Mouse (Mus musculus) midbrain, embryonic 10.5 days (tissue): ENCODE results near the gene Shroom4. TPM values are rescaled to one million over a fixed set of nuclear protein-coding genes. Genes with fewer than 3 reads are reported as not detected.

Experiments used
- DNase-seq: peaks from one replicate; pipeline ENCODE4 v3.0.0-alpha.2; 2017; ENCODE audit warnings: low spot score
- H3K27ac ChIP-seq: fragments of 300-500 bp; sonication (generic); replicated peaks from 2 replicates; pipeline ENCODE4 v1.5.1; 2016; ENCODE audit warnings: mild to moderate bottlenecking
- H3K27me3 ChIP-seq: fragments of 300-500 bp; sonication (generic); 2 replicates; pipeline ENCODE4 v1.6.1; 2016; ENCODE audit warnings: low read depth, mild to moderate bottlenecking; ENCODE audit not compliant: poor library complexity, severe bottlenecking
- H3K36me3 ChIP-seq: fragments of 300-500 bp; sonication (generic); 2 replicates; pipeline ENCODE4 v1.6.1; 2016; ENCODE audit warnings: mild to moderate bottlenecking, moderate library complexity
- H3K4me1 ChIP-seq: fragments of 300-500 bp; sonication (generic); 2 replicates; pipeline ENCODE4 v1.6.1; 2016
- H3K4me3 ChIP-seq: fragments of 300-500 bp; sonication (generic); 2 replicates; pipeline ENCODE4 v1.5.1; 2016; ENCODE audit warnings: mild to moderate bottlenecking, moderate library complexity
- H3K9me3 ChIP-seq: fragments of 300-500 bp; sonication (generic); replicated peaks from 2 replicates; pipeline ENCODE4 v1.6.1; 2016; ENCODE audit warnings: mild to moderate bottlenecking
- WGBS: fragments of 180-500 bp; shearing (Covaris S2); methylation state at CpG from one replicate; pipeline ENCODE4 v1.1.7; 2016; 5-methylcytosine and 5-hydroxymethylcytosine counted together
- polyA plus RNA-seq: library from polyadenylated mRNA; unstranded; fragments of >200 nt; fragmentation: Nextera tagmentation; extraction: Ambion mirVana; gene quantifications from 2 replicates; pipeline ENCODE4 v1.2.1, GENCODE M21; 2016

Gene Shroom4
- polyA plus RNA-seq, 1 experiment from 2014 or later, result 3.6 TPM

GRCm38 (mm10) chrX:6518421-6518820 is 118.8 kb downstream of the Shroom4 start:
- 75% methylated on average over 2 of the region's 2 CpGs for WGBS
- Histone ChIP-seq H3K4me1 (no peaks in the 10 kb centered on the region), H3K27me3 (no peaks in the 10 kb centered on the region), H3K9me3 (no peaks in the 10 kb centered on the region), H3K27ac (no peak overlapping the region), H3K4me3 (no peak overlapping the region), H3K36me3 (no peaks in the 10 kb centered on the region)
- no peak for DNase-seq

GRCm38 (mm10) chrX:6522935-6523334 is 123.3 kb downstream of the Shroom4 start:
- Histone ChIP-seq H3K4me3 (no peak overlapping the region), H3K27me3 (no peaks in the 10 kb centered on the region), H3K9me3 (no peaks in the 10 kb centered on the region), H3K27ac (no peak overlapping the region), H3K4me1 (no peaks in the 10 kb centered on the region), H3K36me3 (no peaks in the 10 kb centered on the region)
- 76% methylated on average over 2 of the region's 2 CpGs for WGBS
- no peak for DNase-seq

- H3K36me3 ChIP-seq, result no peaks in the 10 kb centered on the region
- no peaks in the 10 kb centered on the region for H3K27me3 ChIP-seq
- no peak overlapping the region for H3K27ac ChIP-seq
- WGBS, result 77% methylated on average over 2 of the region's 2 CpGs
- H3K9me3 ChIP-seq, result no peaks in the 10 kb centered on the region
- no peak for DNase-seq
- no peaks in the 10 kb centered on the region for H3K4me1 ChIP-seq
- H3K4me3 ChIP-seq, result no peak overlapping the region
Measured at GRCm38 (mm10) chrX:6536636-6537035, 137.0 kb downstream of the Shroom4 start.

GRCm38 (mm10) chrX:6537689-6538088 is 138.0 kb downstream of the Shroom4 start:
- no peak overlapping the region for H3K4me3 ChIP-seq
- no peak for DNase-seq

GRCm38 (mm10) chrX:6565066-6565465 is 165.4 kb downstream of the Shroom4 start:
- 92% methylated on average over 1 of the region's 1 CpGs for WGBS
- Histone ChIP-seq H3K9me3 (no peaks in the 10 kb centered on the region), H3K27me3 (no peaks in the 10 kb centered on the region), H3K4me3 (no peak overlapping the region), H3K36me3 (no peaks in the 10 kb centered on the region), H3K4me1 (no peaks in the 10 kb centered on the region), H3K27ac (no peak overlapping the region)
- no peak for DNase-seq

More at GRCm38 (mm10) chrX:6537689-6538088, 138.0 kb downstream of the Shroom4 start:
- 85% methylated on average over 2 of the region's 2 CpGs for WGBS
- H3K4me1 ChIP-seq, result no peaks in the 10 kb centered on the region
- H3K27me3 ChIP-seq, result no peaks in the 10 kb centered on the region
- H3K9me3 ChIP-seq, result no peaks in the 10 kb centered on the region
- no peaks in the 10 kb centered on the region for H3K36me3 ChIP-seq
- H3K27ac ChIP-seq, result no peak overlapping the region

GRCm38 (mm10) chrX:6574511-6574910 is 174.9 kb downstream of the Shroom4 start:
- DNase-seq, result no peak
- no peaks in the 10 kb centered on the region for H3K4me1 ChIP-seq
- H3K27ac ChIP-seq, result no peak overlapping the region
- H3K36me3 ChIP-seq, result no peaks in the 10 kb centered on the region
- WGBS, result 23% methylated on average over 1 of the region's 1 CpGs
- no peaks in the 10 kb centered on the region for H3K27me3 ChIP-seq
- H3K4me3 ChIP-seq, result no peak overlapping the region
- H3K9me3 ChIP-seq, result no peaks in the 10 kb centered on the region

- Histone ChIP-seq H3K36me3 (no peaks in the 10 kb centered on the region), H3K4me3 (no peak overlapping the region), H3K4me1 (no peaks in the 10 kb centered on the region), H3K9me3 (no peaks in the 10 kb centered on the region), H3K27ac (no peak overlapping the region), H3K27me3 (no peaks in the 10 kb centered on the region)
- no peak for DNase-seq
- WGBS, result 51% methylated on average over 7 of the region's 7 CpGs
Measured at GRCm38 (mm10) chrX:6577001-6577400, 177.3 kb downstream of the Shroom4 start.

GRCm38 (mm10) chrX:6580671-6581070 is 181.0 kb downstream of the Shroom4 start:
- Histone ChIP-seq H3K4me3 (no peak overlapping the region), H3K27ac (no peak overlapping the region), H3K9me3 (peaks cover 6% of the 10 kb centered on the region; the same call in 1 of the 2 replicates), H3K27me3 (no peaks in the 10 kb centered on the region), H3K36me3 (peaks cover 20% of the 10 kb centered on the region), H3K4me1 (no peaks in the 10 kb centered on the region)
- no peak for DNase-seq
- WGBS, result 83% methylated on average over 6 of the region's 6 CpGs

- no peaks in the 10 kb centered on the region for H3K27me3 ChIP-seq
- no peak overlapping the region for H3K27ac ChIP-seq
- 74% methylated on average over 1 of the region's 1 CpGs for WGBS
- peaks cover 6% of the 10 kb centered on the region; the same call in 1 of the 2 replicates for H3K9me3 ChIP-seq
- H3K36me3 ChIP-seq, result peaks cover 20% of the 10 kb centered on the region
- H3K4me1 ChIP-seq, result no peaks in the 10 kb centered on the region
- no peak overlapping the region for H3K4me3 ChIP-seq
- DNase-seq, result no peak
Measured at GRCm38 (mm10) chrX:6581181-6581580, 181.5 kb downstream of the Shroom4 start.

GRCm38 (mm10) chrX:6582646-6583045 is 183.0 kb downstream of the Shroom4 start:
- Histone ChIP-seq H3K9me3 (peaks cover 6% of the 10 kb centered on the region; the same call in 1 of the 2 replicates), H3K4me1 (no peaks in the 10 kb centered on the region), H3K4me3 (no peak overlapping the region), H3K36me3 (peaks cover 20% of the 10 kb centered on the region), H3K27me3 (no peaks in the 10 kb centered on the region), H3K27ac (no peak overlapping the region)
- no peak for DNase-seq
- 97% methylated on average over 2 of the region's 2 CpGs for WGBS

- no peaks in the 10 kb centered on the region for H3K9me3 ChIP-seq
- WGBS, result 87% methylated on average over 3 of the region's 3 CpGs
- no peaks in the 10 kb centered on the region for H3K27me3 ChIP-seq
- no peaks in the 10 kb centered on the region for H3K4me1 ChIP-seq
- no peak overlapping the region for H3K4me3 ChIP-seq
- no peak for DNase-seq
- no peak overlapping the region for H3K27ac ChIP-seq
- no peaks in the 10 kb centered on the region for H3K36me3 ChIP-seq
Measured at GRCm38 (mm10) chrX:6594183-6594582, 194.5 kb downstream of the Shroom4 start.

- no peak overlapping the region for H3K27ac ChIP-seq
- H3K27me3 ChIP-seq, result no peaks in the 10 kb centered on the region
- H3K9me3 ChIP-seq, result no peaks in the 10 kb centered on the region
- H3K36me3 ChIP-seq, result no peaks in the 10 kb centered on the region
- H3K4me1 ChIP-seq, result no peaks in the 10 kb centered on the region
- H3K4me3 ChIP-seq, result no peak overlapping the region
- WGBS, result 7% methylated on average over 2 of the region's 2 CpGs
- no peak for DNase-seq
Measured at GRCm38 (mm10) chrX:6654024-6654423, 254.4 kb downstream of the Shroom4 start.

GRCm38 (mm10) chrX:6658820-6659324 is 259.2 kb downstream of the Shroom4 start:
- no peak for DNase-seq
- Histone ChIP-seq H3K9me3 (no peaks in the 10 kb centered on the region), H3K4me3 (no peak overlapping the region), H3K27ac (no peak overlapping the region), H3K36me3 (no peaks in the 10 kb centered on the region), H3K4me1 (no peaks in the 10 kb centered on the region), H3K27me3 (no peaks in the 10 kb centered on the region)
- 95% methylated on average over 1 of the region's 1 CpGs for WGBS
